Mouse (Mus musculus) left cerebral cortex, adult 11 months (tissue): ENCODE measurements at regions not wholly inside any gene's neighbourhood (a gene's known extent, or its start where the extent isn't known, plus 50 kb on each side); places are given as distances from the start of the nearest gene placed in this dataset.

Source experiments
- DNase-seq: peaks from one replicate; pipeline ENCODE4 v3.0.0; 2022; ENCODE audit warnings: low spot score

- no peak for DNase-seq
Measured at GRCm38 (mm10) chr13:51227836-51228235, 57.0 kb downstream of the Nxnl2 start.

- DNase-seq = no peak
Measured at GRCm38 (mm10) chr13:51228862-51229770, 58.3 kb downstream of the Nxnl2 start.

GRCm38 (mm10) chr13:51229862-51230261, 59.0 kb downstream of the Nxnl2 start:
- DNase-seq = no peak

GRCm38 (mm10) chr13:51231586-51231985, 60.8 kb downstream of the Nxnl2 start:
- DNase-seq = no peak

GRCm38 (mm10) chr13:51247378-51247777, 76.6 kb downstream of the Nxnl2 start:
- no peak for DNase-seq

GRCm38 (mm10) chr13:51253371-51253770, 82.5 kb downstream of the Nxnl2 start:
- DNase-seq = no peak

- no peak for DNase-seq
Measured at GRCm38 (mm10) chr13:51255688-51256087, 84.9 kb downstream of the Nxnl2 start.

GRCm38 (mm10) chr13:51258752-51259721, 88.2 kb downstream of the Nxnl2 start:
- DNase-seq = no peak

GRCm38 (mm10) chr13:51261619-51262018, 90.8 kb downstream of the Nxnl2 start:
- DNase-seq = peak; percentile 30

GRCm38 (mm10) chr13:51272786-51273185, 102.0 kb downstream of the Nxnl2 start:
- no peak for DNase-seq

GRCm38 (mm10) chr13:51274639-51275038, 103.8 kb downstream of the Nxnl2 start:
- no peak for DNase-seq

- DNase-seq = no peak
Measured at GRCm38 (mm10) chr13:51276601-51277000, 105.8 kb downstream of the Nxnl2 start.

GRCm38 (mm10) chr13:51277515-51277914, 106.7 kb downstream of the Nxnl2 start:
- no peak for DNase-seq

- no peak for DNase-seq
Measured at GRCm38 (mm10) chr13:51279642-51280387, 109.0 kb downstream of the Nxnl2 start.

GRCm38 (mm10) chr13:51280388-51280753, 109.5 kb downstream of the Nxnl2 start:
- no peak for DNase-seq

- no peak for DNase-seq
Measured at GRCm38 (mm10) chr13:51284679-51285078, 113.9 kb downstream of the Nxnl2 start.

- DNase-seq = no peak
Measured at GRCm38 (mm10) chr13:51289442-51289841, 118.6 kb downstream of the Nxnl2 start.

- DNase-seq = peak; percentile 18
Measured at GRCm38 (mm10) chr13:51290021-51290424, 118.4 kb upstream of the S1pr3 start.

GRCm38 (mm10) chr13:51290926-51291325, 117.5 kb upstream of the S1pr3 start:
- DNase-seq = no peak

GRCm38 (mm10) chr13:51293047-51293446, 115.4 kb upstream of the S1pr3 start:
- no peak for DNase-seq

GRCm38 (mm10) chr13:51295872-51296271, 112.6 kb upstream of the S1pr3 start:
- DNase-seq = no peak
